Mouse (Mus musculus) forebrain, postnatal 0 days (tissue): ENCODE data around the gene Sars. TPM values are rescaled to one million over a fixed set of nuclear protein-coding genes. Genes with fewer than 3 reads are reported as not detected.

ENCODE experiments used
- ATAC-seq: fragments of 200-750 bp; cut with Nextera tagmentation; 2 replicates; pipeline ENCODE4 v1.8.0; 2017; ENCODE audit warnings: mild to moderate bottlenecking, moderate library complexity
- DNase-seq: peaks from one replicate; pipeline ENCODE4 v3.0.0-alpha.2; 2015
- H3K27ac ChIP-seq: fragments of 300-500 bp; sonication (generic); 2 replicates; pipeline ENCODE4 v1.5.1; 2014; ENCODE audit warnings: low read depth, mild to moderate bottlenecking, antibody characterized with exemption, low read length, moderate library complexity, mixed read lengths
- H3K27me3 ChIP-seq: fragments of 300-500 bp; sonication (generic); 2 replicates; pipeline ENCODE4 v1.6.1; 2014; ENCODE audit warnings: mild to moderate bottlenecking, low read length, mixed read lengths; ENCODE audit not compliant: insufficient read depth
- H3K36me3 ChIP-seq: fragments of 300-500 bp; sonication (generic); 2 replicates; pipeline ENCODE4 v1.6.1; 2014; ENCODE audit warnings: mild to moderate bottlenecking, moderate library complexity; ENCODE audit not compliant: insufficient read depth
- H3K4me1 ChIP-seq: fragments of 300-500 bp; sonication (generic); 2 replicates; pipeline ENCODE4 v1.6.1; 2014; ENCODE audit warnings: antibody characterized with exemption; ENCODE audit not compliant: insufficient read depth
- H3K4me2 ChIP-seq: fragments of 300-500 bp; sonication (generic); 2 replicates; pipeline ENCODE4 v1.6.1; 2014; ENCODE audit warnings: low read depth, mild to moderate bottlenecking, moderate library complexity
- H3K4me3 ChIP-seq: fragments of 300-500 bp; sonication (generic); 2 replicates; pipeline ENCODE4 v1.5.1; 2014; ENCODE audit warnings: low read depth, low read length, mixed read lengths
- H3K9ac ChIP-seq: fragments of 300-500 bp; sonication (generic); 2 replicates; pipeline ENCODE4 v1.6.1; 2014; ENCODE audit warnings: mild to moderate bottlenecking
- H3K9me3 ChIP-seq: fragments of 300-500 bp; sonication (generic); 2 replicates; pipeline ENCODE4 v1.6.1; 2016; ENCODE audit warnings: low read length
- CTCF ChIP-seq: sonication (generic); IDR thresholded peaks from 2 replicates; pipeline ENCODE4 v1.5.1; 2016; ENCODE audit warnings: antibody characterized with exemption, control low read depth, low read depth
- WGBS: fragments of 180-500 bp; shearing (Covaris S2); extraction: QIAGEN DNeasy Blood & Tissue Kit; methylation state at CpG from one replicate; pipeline ENCODE4 v1.1.7; 2014; 5-methylcytosine and 5-hydroxymethylcytosine counted together
- polyA plus RNA-seq: library from polyadenylated mRNA; unstranded; fragments of >200 nt; fragmentation: Nextera tagmentation; extraction: Ambion mirVana; gene quantifications from 2 replicates; pipeline ENCODE4 v1.2.1, GENCODE M21; 2015
- total RNA-seq: library from RNA; depleted of rRNA; stranded (reverse); fragments of >200 nt; gene quantifications from 2 replicates; pipeline ENCODE4 v1.2.3, GENCODE M21; 2014

Sars gene
- total and polyA plus RNA-seq, 2 experiments from 2014 or later = 196 to 220 TPM

- H3K4me2 ChIP-seq = no peak overlapping the region
- no peak for TF ChIP-seq CTCF
- H3K9me3 ChIP-seq = no peaks in the 10 kb centered on the region
- no peaks in the 10 kb centered on the region for H3K27me3 ChIP-seq
- ATAC-seq = no peak
- no peak for DNase-seq
- H3K27ac ChIP-seq = no peak overlapping the region
- H3K4me3 ChIP-seq = no peak overlapping the region
- no peak overlapping the region for H3K9ac ChIP-seq
- H3K36me3 ChIP-seq = peaks cover 55% of the 10 kb centered on the region
- WGBS = 62% methylated on average over 6 of the region's 6 CpGs
- H3K4me1 ChIP-seq = peaks cover 14% of the 10 kb centered on the region
Measured at GRCm38 (mm10) chr3:108425624-108426018, 19.4 kb downstream of the Sars start.

- 39% methylated on average over 7 of the region's 7 CpGs for WGBS
- no peak overlapping the region for H3K9ac ChIP-seq
- no peaks in the 10 kb centered on the region for H3K9me3 ChIP-seq
- H3K4me3 ChIP-seq = no peak overlapping the region
- no peak overlapping the region for H3K4me2 ChIP-seq
- no peak for DNase-seq
- H3K4me1 ChIP-seq = peaks cover 14% of the 10 kb centered on the region
- H3K27me3 ChIP-seq = no peaks in the 10 kb centered on the region
- no peak for ATAC-seq
- H3K36me3 ChIP-seq = peaks cover 50% of the 10 kb centered on the region
- TF ChIP-seq CTCF = no peak
- no peak overlapping the region for H3K27ac ChIP-seq
Measured at GRCm38 (mm10) chr3:108424944-108425623, 19.9 kb downstream of the Sars start.

GRCm38 (mm10) chr3:108423844-108424801, 20.9 kb downstream of the Sars start:
- WGBS = 18% methylated on average over 11 of the region's 11 CpGs
- DNase-seq = peak; percentile 83
- ATAC-seq = peak; percentile 85
- Histone ChIP-seq H3K27me3 (no peaks in the 10 kb centered on the region), H3K4me2 (peak overlapping the region; percentile 48), H3K4me1 (peaks cover 14% of the 10 kb centered on the region), H3K4me3 (0 out of 2 replicates have a peak overlapping the region, but pooled peaks have one; percentile 17), H3K27ac (peak overlapping the region; percentile 57), H3K36me3 (peaks cover 41% of the 10 kb centered on the region), H3K9ac (peak overlapping the region; percentile 28), H3K9me3 (no peaks in the 10 kb centered on the region)
- TF ChIP-seq CTCF = no peak

GRCm38 (mm10) chr3:108423006-108423405, 22.0 kb downstream of the Sars start:
- H3K27me3 ChIP-seq = no peaks in the 10 kb centered on the region
- peak; percentile 40 for ATAC-seq
- no peak overlapping the region for H3K4me3 ChIP-seq
- H3K36me3 ChIP-seq = peaks cover 30% of the 10 kb centered on the region
- no peak for TF ChIP-seq CTCF
- peaks cover 14% of the 10 kb centered on the region for H3K4me1 ChIP-seq
- WGBS = 27% methylated on average over 6 of the region's 6 CpGs
- peak overlapping the region; percentile 50; the same call in 1 of the 2 replicates for H3K27ac ChIP-seq
- peak overlapping the region; percentile 48; the same call in 1 of the 2 replicates for H3K4me2 ChIP-seq
- H3K9ac ChIP-seq = no peak overlapping the region
- peak; percentile 65 for DNase-seq
- no peaks in the 10 kb centered on the region for H3K9me3 ChIP-seq

GRCm38 (mm10) chr3:108415831-108416223, 29.2 kb downstream of the Sars start:
- Histone ChIP-seq H3K4me1 (peaks cover 22% of the 10 kb centered on the region), H3K9ac (peak overlapping the region; percentile 93), H3K36me3 (peaks cover 22% of the 10 kb centered on the region), H3K27me3 (no peaks in the 10 kb centered on the region), H3K27ac (peak overlapping the region; percentile 93), H3K9me3 (0 out of 2 replicates have a peak, but pooled peaks cover 6% of the 10 kb centered on the region), H3K4me3 (peak overlapping the region; percentile 79), H3K4me2 (peak overlapping the region; percentile 91)
- 2% methylated on average over 45 of the region's 48 CpGs for WGBS
- DNase-seq (peak; percentile 95), ATAC-seq (peak; percentile 92)
- TF ChIP-seq CTCF = peak; percentile 32

GRCm38 (mm10) chr3:108414857-108415830, 29.9 kb downstream of the Sars start, which contains the start of gene Celsr2:
Gene Celsr2 (minus strand): TSS chr3:108415552.
- ATAC-seq = peak; percentile 57
- Histone ChIP-seq H3K4me2 (peak within 1 kb of the TSS; percentile 91), H3K4me1 (peaks cover 28% of the 10 kb centered on the region), H3K36me3 (peaks cover 22% of the 10 kb centered on the region), H3K9me3 (0 out of 2 replicates have a peak, but pooled peaks cover 6% of the 10 kb centered on the region), H3K4me3 (peak within 1 kb of the TSS; percentile 79), H3K27ac (peak within 1 kb of the TSS; percentile 93), H3K27me3 (no peaks in the 10 kb centered on the region), H3K9ac (peak within 1 kb of the TSS; percentile 93)
- peak; percentile 68 for DNase-seq
- no peak for TF ChIP-seq CTCF
- 7% methylated on average over 57 of the region's 67 CpGs for WGBS
